Mouse (Mus musculus) thymus, postnatal 14 days (tissue): ENCODE data around the gene Camk2b.
"Not testable (repeated sequence)": the region's sequence is repeated elsewhere in the genome, so short reads cannot be mapped to it uniquely, and the experiment has no call there.

Experiments
- DNase-seq: peaks from one replicate; pipeline ENCODE4 v3.0.0; 2021

Camk2b gene

GRCm38 (mm10) chr11:5979088-5979487 is 87.1 kb downstream of the Camk2b start:
- DNase-seq, result no peak

- no peak for DNase-seq
These were observed 90.1 kb downstream of the Camk2b start for GRCm38 (mm10) chr11:5976106-5976505.

- no peak for DNase-seq
These were observed 91.1 kb downstream of the Camk2b start for GRCm38 (mm10) chr11:5975068-5975467.

GRCm38 (mm10) chr11:5974053-5974452 is 92.1 kb downstream of the Camk2b start:
- DNase-seq, result no peak

GRCm38 (mm10) chr11:5973151-5973550 is 93.0 kb downstream of the Camk2b start:
- no peak for DNase-seq

GRCm38 (mm10) chr11:5971202-5971601 is 95.0 kb downstream of the Camk2b start:
- no peak for DNase-seq

GRCm38 (mm10) chr11:5968223-5968622 is 97.9 kb downstream of the Camk2b start:
- no peak for DNase-seq

- no peak for DNase-seq
These were observed 99.4 kb downstream of the Camk2b start for GRCm38 (mm10) chr11:5966751-5967150.

- DNase-seq, result no peak
These were observed 100.3 kb downstream of the Camk2b start for GRCm38 (mm10) chr11:5965865-5966264.

- no peak for DNase-seq
These were observed 106.1 kb downstream of the Camk2b start for GRCm38 (mm10) chr11:5960051-5960450.

GRCm38 (mm10) chr11:5955546-5956276 is 110.5 kb downstream of the Camk2b start, which contains the start of gene Ykt6:
Gene Ykt6 (plus strand): TSS chr11:5955693.
- DNase-seq, result peak; percentile 95

- DNase-seq, result peak; percentile 51
These were observed 111.1 kb downstream of the Camk2b start for GRCm38 (mm10) chr11:5954965-5955504.

GRCm38 (mm10) chr11:5954435-5954834 is 111.7 kb downstream of the Camk2b start:
- no peak for DNase-seq

- peak; percentile 24 for DNase-seq
These were observed 112.9 kb downstream of the Camk2b start for GRCm38 (mm10) chr11:5953130-5953765.

GRCm38 (mm10) chr11:5952501-5952900 is 113.7 kb downstream of the Camk2b start:
- DNase-seq, result no peak

GRCm38 (mm10) chr11:5949586-5950352 is 116.4 kb downstream of the Camk2b start, which contains the start of gene Gck:
Gene Gck (minus strand): TSS chr11:5950081.
- no peak for DNase-seq

- no peak for DNase-seq
These were observed 117.5 kb downstream of the Camk2b start for GRCm38 (mm10) chr11:5948546-5949250.

- DNase-seq, result no peak
These were observed 118.4 kb downstream of the Camk2b start for GRCm38 (mm10) chr11:5947796-5948195.

- no peak for DNase-seq
These were observed 121.1 kb downstream of the Camk2b start for GRCm38 (mm10) chr11:5945096-5945495.

GRCm38 (mm10) chr11:5942966-5943365 is 123.2 kb downstream of the Camk2b start:
- DNase-seq, result no peak

- not testable (repeated sequence) for DNase-seq
These were observed 131.6 kb downstream of the Camk2b start for GRCm38 (mm10) chr11:5934531-5934930.

GRCm38 (mm10) chr11:5931947-5932346 is 134.2 kb downstream of the Camk2b start:
- DNase-seq, result peak; percentile 34

- no peak for DNase-seq
These were observed 135.6 kb downstream of the Camk2b start for GRCm38 (mm10) chr11:5930578-5930977.
